Mouse (Mus musculus) lung, embryonic 14.5 days (tissue): ENCODE measurements around the gene Gm10974. TPM values are rescaled to one million over a fixed set of nuclear protein-coding genes. Genes with fewer than 3 reads are reported as not detected.

ENCODE experiments used
- ATAC-seq: fragments of 200-750 bp; cut with Nextera tagmentation; 2 replicates; pipeline ENCODE4 v1.8.0; 2017; ENCODE audit warnings: mild to moderate bottlenecking, moderate TSS enrichment, moderate library complexity; ENCODE audit not compliant: insufficient read depth
- DNase-seq: peaks from one replicate; pipeline ENCODE4 v3.0.0-alpha.2; 2015
- H3K27ac ChIP-seq: fragments of 300-500 bp; sonication (generic); 2 replicates; pipeline ENCODE4 v1.5.1; 2014; ENCODE audit warnings: low read depth, mild to moderate bottlenecking, moderate library complexity
- H3K27me3 ChIP-seq: fragments of 300-500 bp; sonication (generic); 2 replicates; pipeline ENCODE4 v1.6.1; 2014; ENCODE audit warnings: low read length, control low read depth; ENCODE audit not compliant: insufficient read depth
- H3K36me3 ChIP-seq: fragments of 300-500 bp; sonication (generic); 2 replicates; pipeline ENCODE4 v1.6.1; 2014; ENCODE audit warnings: control low read depth; ENCODE audit not compliant: insufficient read depth
- H3K4me1 ChIP-seq: fragments of 300-500 bp; sonication (generic); 2 replicates; pipeline ENCODE4 v1.6.1; 2014; ENCODE audit warnings: antibody characterized with exemption, control low read depth; ENCODE audit not compliant: insufficient read depth
- H3K4me2 ChIP-seq: fragments of 300-500 bp; sonication (generic); 2 replicates; pipeline ENCODE4 v1.6.1; 2014; ENCODE audit warnings: mild to moderate bottlenecking
- H3K4me3 ChIP-seq: fragments of 300-500 bp; sonication (generic); 2 replicates; pipeline ENCODE4 v1.5.1; 2014; ENCODE audit warnings: low read depth, low read length
- H3K9ac ChIP-seq: fragments of 300-500 bp; sonication (generic); 2 replicates; pipeline ENCODE4 v1.6.1; 2014
- H3K9me3 ChIP-seq: fragments of 300-500 bp; sonication (generic); 2 replicates; pipeline ENCODE4 v1.6.1; 2016; ENCODE audit warnings: low read depth, low read length, control low read depth
- CTCF ChIP-seq: IDR thresholded peaks from 2 replicates; pipeline ENCODE4 v1.5.1; 2016; ENCODE audit warnings: antibody characterized with exemption, low read depth
- WGBS: fragments of 180-500 bp; shearing (Covaris S2); extraction: QIAGEN DNeasy Blood & Tissue Kit; methylation state at CpG from one replicate; pipeline ENCODE4 v1.1.7; 2014; 5-methylcytosine and 5-hydroxymethylcytosine counted together
- polyA plus RNA-seq: library from polyadenylated mRNA; unstranded; fragments of >200 nt; fragmentation: Nextera tagmentation; extraction: Ambion mirVana; gene quantifications from 2 replicates; pipeline ENCODE4 v1.2.1, GENCODE M21; 2014

Gm10974 gene
- polyA plus RNA-seq: not detected in 2 replicates

- Histone ChIP-seq H3K4me1 (no peaks in the 10 kb centered on the region), H3K4me3 (no peak within 1 kb of the TSS), H3K27ac (no peak within 1 kb of the TSS), H3K27me3 (no peaks in the 10 kb centered on the region), H3K4me2 (no peak within 1 kb of the TSS), H3K36me3 (0 out of 2 replicates have a peak, but pooled peaks cover 3% of the 10 kb centered on the region), H3K9ac (no peak within 1 kb of the TSS), H3K9me3 (peaks cover 6% of the 10 kb centered on the region; the same call in 1 of the 2 replicates)
- no peak for TF ChIP-seq CTCF
- DNase-seq: peak; percentile 64
- ATAC-seq: peak; percentile 70
- WGBS: 22% methylated on average over 2 of the region's 2 CpGs
These were observed at the start of gene Gm10974 for GRCm38 (mm10) chr7:66365904-66366303. Gene Gm10974, plus strand, starts transcription at chr7:66365905.

GRCm38 (mm10) chr7:66318147-66318546 is 47.6 kb upstream of the Gm10974 start:
- H3K4me2 ChIP-seq: no peak overlapping the region
- TF ChIP-seq CTCF: no peak
- no peaks in the 10 kb centered on the region for H3K9me3 ChIP-seq
- H3K27ac ChIP-seq: no peak overlapping the region
- H3K27me3 ChIP-seq: no peaks in the 10 kb centered on the region
- WGBS: 67% methylated on average over 6 of the region's 6 CpGs
- no peak overlapping the region for H3K4me3 ChIP-seq
- DNase-seq: no peak
- peaks cover 5% of the 10 kb centered on the region; the same call in 1 of the 2 replicates for H3K36me3 ChIP-seq
- H3K4me1 ChIP-seq: no peaks in the 10 kb centered on the region
- no peak overlapping the region for H3K9ac ChIP-seq
- ATAC-seq: no peak

GRCm38 (mm10) chr7:66320996-66321395 is 44.7 kb upstream of the Gm10974 start:
- WGBS: 49% methylated on average over 5 of the region's 5 CpGs
- H3K27me3 ChIP-seq: no peaks in the 10 kb centered on the region
- peak; percentile 79 for DNase-seq
- H3K27ac ChIP-seq: no peak overlapping the region
- no peak overlapping the region for H3K4me3 ChIP-seq
- no peak overlapping the region for H3K9ac ChIP-seq
- peaks cover 8% of the 10 kb centered on the region; the same call in 1 of the 2 replicates for H3K36me3 ChIP-seq
- no peak overlapping the region for H3K4me2 ChIP-seq
- no peaks in the 10 kb centered on the region for H3K4me1 ChIP-seq
- ATAC-seq: no peak; the same call in 1 of the 2 replicates
- no peaks in the 10 kb centered on the region for H3K9me3 ChIP-seq
- TF ChIP-seq CTCF: no peak

- H3K27ac ChIP-seq: no peak overlapping the region
- no peak for TF ChIP-seq CTCF
These were observed 42.3 kb upstream of the Gm10974 start for GRCm38 (mm10) chr7:66323252-66324015.

GRCm38 (mm10) chr7:66325419-66326053 is 40.2 kb upstream of the Gm10974 start:
- no peaks in the 10 kb centered on the region for H3K27me3 ChIP-seq
- no peak for TF ChIP-seq CTCF
- no peak overlapping the region for H3K9ac ChIP-seq
- ATAC-seq (no peak; the same call in 1 of the 2 replicates), DNase-seq (peak; percentile 68)
- WGBS: 47% methylated on average over 3 of the region's 3 CpGs
- no peak overlapping the region for H3K4me2 ChIP-seq
- H3K4me1 ChIP-seq: no peaks in the 10 kb centered on the region
- no peak overlapping the region for H3K27ac ChIP-seq
- no peaks in the 10 kb centered on the region for H3K9me3 ChIP-seq
- no peak overlapping the region for H3K4me3 ChIP-seq
- H3K36me3 ChIP-seq: peaks cover 13% of the 10 kb centered on the region

More at GRCm38 (mm10) chr7:66323252-66324015, 42.3 kb upstream of the Gm10974 start:
- Histone ChIP-seq H3K27me3 (no peaks in the 10 kb centered on the region), H3K4me3 (no peak overlapping the region), H3K9ac (no peak overlapping the region), H3K4me1 (no peaks in the 10 kb centered on the region), H3K9me3 (no peaks in the 10 kb centered on the region), H3K4me2 (no peak overlapping the region), H3K36me3 (0 out of 2 replicates have a peak, but pooled peaks cover 3% of the 10 kb centered on the region)
- DNase-seq (no peak), ATAC-seq (no peak)
- 73% methylated on average over 9 of the region's 9 CpGs for WGBS

- TF ChIP-seq CTCF: no peak
- WGBS: 93% methylated on average over 2 of the region's 2 CpGs
- DNase-seq (no peak), ATAC-seq (no peak)
- Histone ChIP-seq H3K4me3 (no peak overlapping the region), H3K4me1 (no peaks in the 10 kb centered on the region), H3K27me3 (no peaks in the 10 kb centered on the region), H3K9me3 (no peaks in the 10 kb centered on the region), H3K36me3 (peaks cover 23% of the 10 kb centered on the region), H3K27ac (no peak overlapping the region), H3K4me2 (no peak overlapping the region), H3K9ac (no peak overlapping the region)
These were observed 38.2 kb upstream of the Gm10974 start for GRCm38 (mm10) chr7:66327516-66327915.

GRCm38 (mm10) chr7:66330610-66331009 is 35.1 kb upstream of the Gm10974 start:
- Histone ChIP-seq H3K9ac (no peak overlapping the region), H3K27ac (no peak overlapping the region), H3K9me3 (no peaks in the 10 kb centered on the region), H3K27me3 (no peaks in the 10 kb centered on the region), H3K36me3 (peaks cover 29% of the 10 kb centered on the region), H3K4me3 (no peak overlapping the region), H3K4me1 (no peaks in the 10 kb centered on the region), H3K4me2 (no peak overlapping the region)
- WGBS: 74% methylated on average over 9 of the region's 9 CpGs
- no peak for TF ChIP-seq CTCF
- ATAC-seq (no peak), DNase-seq (no peak)
